Mouse (Mus musculus) MEL-GATA-1-ER (cell line): Measurements from ENCODE around the gene Pcif1.

Experiments used
- DNase-seq: peaks from one replicate; pipeline ENCODE4 v3.0.0-alpha.2; 2012; ENCODE audit warnings: low read depth; ENCODE audit errors: extremely low read depth

Gene Pcif1

DNA sequence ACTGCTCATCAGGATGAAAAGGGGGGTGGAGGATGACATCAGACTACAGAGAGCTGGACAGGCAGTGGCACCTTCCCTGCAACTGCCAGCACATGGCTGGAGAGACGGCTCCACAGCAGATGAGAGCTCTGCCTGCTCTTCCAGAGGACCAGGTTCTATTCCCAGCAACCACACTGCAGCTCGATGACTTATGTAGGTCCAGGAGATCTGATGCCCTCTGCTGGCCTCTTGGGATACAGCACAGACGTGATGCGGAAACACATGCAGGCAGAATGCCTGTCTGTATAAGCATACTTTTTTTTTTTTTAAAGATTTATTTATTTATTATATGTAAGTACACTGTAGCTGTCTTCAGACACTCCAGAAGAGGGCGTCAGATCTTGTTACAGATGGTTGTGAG lies 39.2 kb downstream of the Pcif1 start:
- peak; percentile 36 for DNase-seq

DNA sequence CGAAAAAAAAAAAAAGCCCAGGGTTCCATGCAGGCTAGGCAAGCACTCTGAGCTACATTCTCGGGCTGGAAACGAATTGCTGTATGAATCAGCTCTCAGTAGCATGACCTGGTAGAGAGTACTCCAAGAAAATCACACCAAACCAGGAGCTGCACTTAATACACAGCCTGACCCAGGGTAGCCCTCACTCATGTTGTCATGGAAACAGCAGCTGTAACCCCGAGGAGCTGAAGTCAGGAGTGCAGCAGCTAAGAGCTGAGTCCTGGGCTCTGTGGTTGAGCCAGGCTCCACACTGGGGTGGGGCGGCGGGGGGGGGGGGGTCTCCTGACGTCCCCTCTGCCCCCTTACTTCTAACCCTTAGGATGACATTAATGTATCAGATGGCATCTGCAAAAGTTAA lies 42.9 kb downstream of the Pcif1 start:
- DNase-seq, result no peak

DNA sequence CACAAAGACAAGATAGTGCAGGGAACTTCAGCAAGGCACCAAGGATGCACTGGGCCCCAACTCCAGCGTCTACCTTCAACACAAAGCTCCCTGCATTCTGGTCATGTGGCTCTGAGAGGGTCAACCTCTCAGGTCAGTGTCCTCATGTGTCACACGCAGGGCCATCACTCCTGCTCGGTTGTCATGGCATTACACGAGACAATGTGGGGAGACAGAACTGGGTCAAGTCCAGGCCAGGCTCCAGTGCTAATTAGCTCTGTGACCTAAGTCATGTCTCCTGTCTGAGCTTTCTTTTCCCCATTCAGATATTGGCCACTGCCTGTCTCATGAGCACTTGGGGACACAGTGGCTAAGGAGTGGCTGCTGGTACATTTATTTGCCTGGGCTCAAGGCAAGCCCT lies 44.2 kb downstream of the Pcif1 start:
- no peak for DNase-seq

DNA sequence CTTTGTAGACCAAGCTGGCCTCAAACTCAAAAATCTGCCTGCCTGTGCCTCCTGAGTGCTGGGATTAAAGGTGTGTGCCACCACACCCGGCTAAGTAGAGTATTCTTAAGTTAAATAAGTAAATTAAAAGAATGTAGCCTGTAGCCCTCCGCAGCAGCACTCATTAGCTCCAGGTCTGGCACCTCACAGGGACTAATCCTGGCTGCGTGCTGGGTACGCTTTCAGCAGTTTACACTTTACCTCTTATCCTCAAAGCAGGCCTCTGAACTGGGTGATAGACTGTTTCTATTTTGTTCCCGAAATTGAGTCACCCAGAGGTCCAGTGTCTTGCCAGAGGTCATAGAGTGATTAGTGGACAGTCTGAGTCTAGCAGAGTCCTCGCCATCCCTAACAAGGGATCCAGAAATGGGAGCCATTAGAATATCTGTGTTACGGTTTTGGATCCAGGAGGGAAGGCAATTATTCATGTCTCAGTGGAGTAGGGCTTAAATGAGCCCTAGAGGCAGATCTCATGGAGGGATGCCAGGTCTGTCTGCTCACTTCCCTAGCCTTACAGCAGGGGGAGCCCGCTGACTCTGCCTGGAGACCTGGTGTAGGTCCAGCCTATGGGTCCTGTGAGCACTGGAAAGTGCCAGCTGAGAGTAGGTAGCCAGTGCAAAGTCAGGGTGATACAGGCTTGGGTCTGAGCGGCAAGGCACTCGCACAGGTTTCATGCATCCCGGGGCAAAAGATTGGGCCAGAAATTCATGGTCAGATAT lies 45.2 kb downstream of the Pcif1 start:
- peak; percentile 55 for DNase-seq

DNA sequence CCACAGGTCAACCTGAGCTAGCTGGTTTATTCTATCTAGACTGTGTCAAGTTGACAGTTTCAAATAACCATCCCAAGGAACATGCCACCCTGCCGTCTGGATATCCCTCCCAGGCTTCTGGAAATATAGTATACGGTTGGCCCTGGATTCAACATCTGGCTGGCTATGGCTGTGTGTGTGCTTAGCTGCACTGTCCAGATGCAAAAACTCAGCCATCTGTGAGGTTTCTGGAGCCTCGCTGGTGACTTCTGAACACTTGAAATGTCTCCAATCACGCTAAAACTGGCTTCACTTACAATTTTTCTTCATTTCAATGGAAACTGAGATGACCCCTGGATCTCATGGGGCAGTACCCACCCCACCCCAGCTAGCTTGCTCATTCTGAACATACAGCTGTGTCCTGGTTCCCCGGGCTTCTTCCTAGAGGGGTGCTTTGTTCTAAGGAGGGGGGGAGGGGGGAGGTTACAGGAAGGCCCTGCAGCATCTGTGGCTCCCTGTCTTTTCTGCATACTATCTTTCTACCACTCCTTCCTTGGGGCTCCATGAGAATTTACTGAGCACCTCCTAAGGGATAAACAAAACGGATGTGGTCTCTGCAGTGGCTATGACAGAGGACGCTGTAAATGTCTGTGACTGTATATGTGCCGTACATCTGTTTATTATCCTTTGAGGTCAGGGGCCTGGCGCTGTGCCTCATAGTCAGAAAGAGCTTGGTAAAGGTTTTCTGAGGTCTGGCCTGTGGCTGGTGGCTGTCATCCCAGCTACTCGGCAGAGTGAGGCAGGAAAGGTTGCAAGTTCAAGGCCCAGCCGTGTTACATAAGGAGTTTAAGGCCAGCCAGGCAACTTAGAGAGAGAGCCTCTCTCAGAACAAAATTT lies 51.8 kb downstream of the Pcif1 start:
- DNase-seq, result no peak

DNA sequence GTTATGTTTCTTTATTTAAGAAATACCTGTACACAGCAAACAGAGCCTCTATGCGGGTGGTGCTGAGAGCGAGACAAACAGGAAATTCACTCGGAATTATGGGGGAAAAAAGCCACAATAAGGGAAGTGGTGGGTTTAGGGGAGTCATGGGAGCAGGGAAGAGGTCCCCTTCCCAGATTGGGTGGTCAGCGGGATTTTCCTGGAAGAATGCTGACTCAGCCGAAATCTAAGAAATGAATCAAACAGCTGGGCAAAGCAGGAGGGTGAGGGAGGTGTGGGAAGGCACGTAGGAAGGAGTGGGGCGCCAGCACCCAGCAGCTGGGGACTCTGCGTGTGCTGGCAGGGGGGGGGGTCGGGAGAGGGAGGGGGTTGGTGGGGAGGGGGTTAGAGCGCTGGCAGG lies 54.4 kb downstream of the Pcif1 start:
- DNase-seq, result no peak

DNA sequence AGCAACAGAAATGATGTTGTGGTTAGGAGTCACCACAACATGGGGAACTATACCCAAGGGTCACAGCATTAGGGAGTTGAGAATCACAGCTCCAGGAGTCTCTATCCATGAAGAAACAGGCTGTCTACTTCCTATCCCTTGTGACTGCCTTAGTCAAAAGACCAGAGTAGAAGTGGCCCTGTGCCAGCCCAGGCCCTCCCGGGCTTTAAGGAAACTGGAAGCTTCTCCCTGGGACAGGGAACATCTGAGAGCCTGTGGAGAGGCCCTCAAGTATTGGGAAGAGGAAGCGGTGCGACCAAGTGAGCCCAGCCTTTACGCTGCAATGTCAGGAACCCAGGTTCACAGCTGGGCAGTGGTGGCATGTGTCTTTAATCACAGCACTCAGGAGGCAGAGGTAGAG lies 56.9 kb downstream of the Pcif1 start:
- no peak for DNase-seq

DNA sequence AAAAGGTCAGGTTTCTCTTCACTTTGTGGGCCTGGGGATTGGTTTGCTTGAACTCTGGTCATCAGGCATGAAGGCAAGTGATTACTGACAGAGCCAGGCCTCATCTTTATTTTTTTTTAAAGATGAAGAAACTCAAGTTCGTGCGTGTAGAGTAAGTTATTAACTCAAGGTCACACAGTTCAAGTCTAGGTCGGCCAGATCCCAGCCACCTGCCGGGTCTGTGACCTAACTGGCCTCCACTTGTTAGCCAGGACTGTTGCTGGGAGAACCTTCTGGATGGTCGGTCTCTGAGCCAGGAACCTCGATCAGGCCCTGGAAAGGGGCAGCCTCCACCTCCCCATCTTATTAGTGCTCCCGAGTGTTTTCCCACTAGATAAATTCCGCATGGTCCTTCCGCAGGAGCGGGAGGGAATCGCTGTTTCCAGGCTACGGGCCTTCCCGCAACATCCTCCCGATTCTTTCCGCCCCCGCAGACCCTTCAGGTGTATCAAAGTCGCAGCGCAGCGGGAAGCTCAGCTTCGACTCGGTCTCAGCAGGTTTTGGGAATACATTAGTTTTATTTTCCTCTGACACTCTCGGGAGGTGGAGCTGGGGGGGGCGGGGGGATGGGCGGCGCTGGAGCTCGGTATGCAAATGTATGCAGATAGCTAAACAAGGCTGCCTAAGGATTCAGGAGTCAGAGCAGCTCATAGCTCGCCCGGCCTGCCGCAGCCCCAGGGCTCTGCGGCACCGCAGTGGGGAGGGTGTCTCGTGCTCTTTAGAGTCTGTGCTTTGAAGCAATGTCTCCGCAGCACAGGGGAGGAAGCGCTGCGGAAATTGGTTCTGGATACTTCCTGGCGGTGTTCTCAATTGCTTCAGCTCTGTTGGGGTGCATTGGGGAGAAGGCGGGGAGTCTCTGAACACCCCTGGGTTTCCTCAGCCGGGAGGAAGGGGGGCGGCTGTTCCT lies 59.3 kb downstream of the Pcif1 start:
- no peak for DNase-seq

DNA sequence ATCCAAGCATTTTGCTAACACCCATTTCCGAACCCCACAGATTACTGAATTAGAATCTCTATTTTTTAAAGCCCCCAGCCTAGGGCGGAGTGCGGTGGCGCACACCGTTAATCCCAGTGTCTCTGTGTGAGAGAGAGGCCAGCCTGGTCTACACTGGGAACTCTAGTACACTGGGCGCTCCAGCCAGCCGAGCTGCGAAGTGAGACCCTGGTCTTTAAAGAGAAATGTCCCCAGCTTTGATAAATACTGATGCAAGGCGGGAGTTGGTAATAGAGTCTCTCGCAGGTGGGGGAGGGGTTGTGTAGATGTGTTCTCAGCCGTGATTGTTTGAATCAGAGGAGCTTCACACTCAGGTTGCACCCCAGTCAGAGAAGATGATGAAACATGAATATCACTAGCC lies 60.0 kb downstream of the Pcif1 start:
- DNase-seq, result no peak

DNA sequence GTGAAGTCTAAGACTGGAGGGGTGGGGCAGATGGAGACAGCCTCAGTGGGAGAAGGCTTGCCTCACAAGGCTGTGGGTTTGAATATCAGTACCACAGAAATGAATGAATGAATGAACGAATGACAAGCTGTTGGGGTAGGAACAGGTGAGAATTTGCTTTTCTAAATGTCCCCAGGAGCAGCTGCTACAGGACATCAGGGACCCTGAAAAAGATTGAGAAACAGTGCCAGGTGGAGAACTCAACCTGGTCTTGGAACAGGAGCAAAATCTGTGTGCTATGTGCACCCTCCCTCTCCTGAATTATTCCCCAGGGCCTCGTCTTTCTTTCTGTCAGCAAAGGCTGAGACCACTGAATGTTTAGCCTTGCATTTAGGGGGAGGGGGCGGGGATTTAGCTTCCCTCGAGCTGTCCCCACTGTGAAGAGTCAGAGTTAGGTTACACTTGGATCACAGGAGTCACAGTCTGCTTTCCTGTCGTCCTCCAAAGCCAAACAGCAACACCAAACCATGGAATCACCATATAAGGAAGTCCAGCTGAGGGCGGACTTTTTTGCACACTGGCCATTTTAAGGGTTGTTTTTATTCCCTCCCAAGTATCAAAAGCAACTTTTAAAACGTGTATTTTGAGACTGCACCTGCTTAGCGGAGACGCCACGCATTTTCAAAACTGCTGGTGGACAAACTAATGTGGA lies 61.2 kb downstream of the Pcif1 start, which contains the start of gene Mmp9:
Gene Mmp9 (plus strand): TSS at position 641 of the 691 bp plus-strand sequence.
- no peak for DNase-seq

DNA sequence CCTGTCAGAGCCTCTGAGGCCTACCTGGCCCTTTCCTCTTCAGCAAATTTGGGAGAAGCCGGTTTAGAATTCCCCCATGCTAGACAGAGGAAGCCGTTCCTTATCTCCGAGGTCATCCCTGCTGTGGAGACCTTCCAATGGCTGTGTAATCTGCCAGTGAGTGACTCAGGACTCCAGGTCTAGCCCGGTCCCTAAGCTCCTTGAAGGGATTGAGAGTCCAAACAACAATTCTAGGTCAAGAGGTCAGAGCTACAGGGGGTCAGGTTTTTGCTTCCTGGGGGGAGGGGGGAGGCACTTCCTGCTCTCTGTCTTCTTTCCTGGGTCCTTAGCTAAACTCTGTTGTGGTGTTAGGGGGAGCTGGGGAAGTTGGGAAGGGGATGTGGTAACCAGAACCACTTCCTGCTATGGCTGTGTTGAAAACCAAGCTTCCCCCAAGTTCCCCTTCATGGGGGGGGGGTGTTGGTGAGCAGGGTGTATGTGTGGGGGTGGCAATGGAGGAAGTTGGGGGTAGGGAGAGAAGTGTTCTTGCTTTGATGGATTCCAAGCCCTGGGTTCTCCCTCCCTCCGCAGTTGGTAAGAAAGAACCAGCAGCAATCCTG lies 63.7 kb downstream of the Pcif1 start:
- peak; percentile 77 for DNase-seq
